Mouse (Mus musculus) cortical plate, adult 2 months (tissue): ENCODE measurements around the gene Tas2r135.

Experiments used
- CTCF ChIP-seq: fragments of 200-500 bp; IDR thresholded peaks from 2 replicates; pipeline ENCODE4 v1.5.1; 2011; ENCODE audit warnings: mild to moderate bottlenecking, control low read depth, low read length; ENCODE audit not compliant: insufficient read depth; ENCODE audit errors: extremely low read depth
- POLR2A ChIP-seq: fragments of 200-500 bp; IDR thresholded peaks from 2 replicates; pipeline ENCODE4 v1.6.1; 2011; ENCODE audit warnings: mild to moderate bottlenecking, low read length, control low read depth; ENCODE audit not compliant: insufficient read depth; ENCODE audit errors: extremely low read depth

GRCm38 (mm10) chr6:42419443-42419842 lies 14.2 kb downstream of the Tas2r135 start:
- TF ChIP-seq CTCF (no peak), POLR2A (no peak)
